Mouse (Mus musculus) NIH3T3 (cell line): ENCODE data around the gene Sf3b6.
"Not testable (repeated sequence)": the region's sequence is repeated elsewhere in the genome, so short reads cannot be mapped to it uniquely, and the experiment has no call there.

Experiments used
- DNase-seq: peaks from one replicate; pipeline ENCODE4 v3.0.0-alpha.2; 2012; ENCODE audit warnings: low read depth

Gene Sf3b6

DNA sequence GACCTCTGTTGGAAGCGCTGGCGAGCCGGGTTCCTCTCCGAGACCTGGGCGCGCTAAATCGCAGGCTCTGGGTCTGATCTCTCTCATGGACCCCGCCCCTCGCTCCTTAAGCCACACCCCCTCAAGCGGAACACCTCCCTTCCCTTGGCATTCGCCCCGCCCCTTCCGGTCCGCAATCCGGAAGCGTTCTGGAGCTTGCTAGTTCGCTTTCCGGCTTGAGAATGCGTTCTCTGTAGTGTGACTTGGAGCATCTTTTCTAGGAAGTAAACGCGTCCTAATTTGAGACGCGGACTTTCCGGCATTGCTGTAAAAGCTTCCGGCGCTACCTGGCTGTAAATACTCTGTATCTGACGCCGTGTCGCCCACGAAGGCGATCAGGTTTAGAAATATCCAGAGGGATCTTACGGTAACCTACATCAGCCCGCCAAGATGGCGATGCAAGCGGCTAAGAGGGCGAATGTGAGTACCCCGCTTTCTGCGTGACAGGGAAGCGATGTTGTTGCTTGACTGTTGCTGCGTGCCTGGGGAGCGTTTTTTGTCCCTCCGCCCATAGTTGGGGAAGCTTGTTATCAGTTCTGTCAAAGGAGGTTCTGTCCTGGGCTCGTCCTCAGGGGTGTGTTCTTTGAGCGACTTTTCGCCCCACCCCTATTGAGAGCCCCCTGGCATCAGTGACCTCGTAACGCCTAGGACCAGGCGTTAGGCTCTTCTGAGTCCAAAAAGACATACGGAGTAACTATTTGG, at the start of gene Sf3b6:
TSS of gene Sf3b6 (plus strand) at position 184 of the 741 bp plus-strand sequence.
- peak; percentile 99 for DNase-seq

DNA sequence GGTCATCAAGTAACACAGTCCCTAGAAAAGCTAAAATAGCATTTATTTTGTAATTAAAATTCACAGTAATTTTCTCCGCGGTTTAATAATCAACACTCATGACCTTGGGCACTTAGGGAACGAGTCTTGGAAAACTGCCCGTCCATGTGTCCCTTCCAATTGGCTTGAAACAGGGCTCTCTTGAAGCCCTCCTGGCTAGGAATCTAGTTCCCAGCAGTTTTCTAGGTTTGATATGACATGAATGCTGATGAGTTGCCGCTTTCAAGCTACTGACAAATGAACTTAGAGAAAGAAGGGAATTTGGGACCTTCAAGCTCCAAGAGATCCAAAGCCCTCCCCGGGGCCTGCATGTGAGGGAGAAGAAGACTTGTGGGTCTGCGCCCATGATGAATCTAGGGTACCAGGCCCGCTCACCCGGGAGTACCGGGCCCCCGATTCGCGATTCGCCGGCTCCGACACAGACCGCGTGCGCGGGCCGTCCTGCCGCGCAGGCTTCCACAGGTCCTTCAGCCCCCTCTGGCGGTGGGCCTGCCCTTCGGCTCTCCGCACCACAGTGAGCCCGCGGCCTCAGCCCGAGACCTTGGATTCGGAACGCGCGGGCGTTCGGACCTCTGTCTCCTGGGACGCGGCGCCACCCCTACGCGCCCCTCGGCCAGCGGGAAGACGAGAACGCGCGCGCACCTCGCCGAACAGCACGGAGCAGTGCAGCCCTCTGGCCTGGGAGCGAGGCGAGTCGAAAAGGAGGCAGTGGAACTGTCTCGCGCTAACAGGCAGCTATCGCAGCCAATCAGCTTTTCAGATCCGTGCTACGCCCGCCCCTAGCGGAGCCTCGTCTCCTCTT, 48.6 kb upstream of the Sf3b6 start, which contains the start of the genes Pfn4 and Fam228b:
TSS of gene Pfn4 (plus strand) at position 531 of the 841 bp plus-strand sequence.
TSS of gene Fam228b (minus strand) at position 776 of the 841 bp plus-strand sequence.
- peak; percentile 93 for DNase-seq

GRCm38 (mm10) chr12:4769333-4769723, 48.0 kb upstream of the Sf3b6 start:
- no peak for DNase-seq

- no peak for DNase-seq
These were observed 42.3 kb upstream of the Sf3b6 start for GRCm38 (mm10) chr12:4774895-4775587.

- no peak for DNase-seq
These were observed 41.8 kb upstream of the Sf3b6 start for GRCm38 (mm10) chr12:4775588-4775949.

DNA sequence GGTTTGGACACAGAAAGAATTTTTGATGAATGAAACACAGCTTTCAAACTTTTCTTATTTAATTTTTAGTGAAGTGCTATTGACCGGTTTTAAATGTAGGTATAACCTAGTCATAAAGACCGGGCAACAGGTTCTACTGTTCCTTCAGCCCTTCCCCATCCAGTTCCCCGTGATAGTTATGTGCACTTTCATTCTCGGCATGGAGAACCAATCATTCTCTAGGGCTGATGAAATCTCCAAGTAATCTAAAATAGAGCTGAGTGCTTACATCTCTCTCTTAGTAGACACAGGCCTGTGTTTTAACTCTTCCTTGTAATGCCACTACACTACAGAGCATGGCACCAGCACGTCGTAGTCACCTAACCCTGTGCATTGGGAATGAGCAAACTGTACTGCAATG, 39.6 kb upstream of the Sf3b6 start:
- DNase-seq: no peak

GRCm38 (mm10) chr12:4780245-4780644, 37.1 kb upstream of the Sf3b6 start:
- no peak for DNase-seq

- no peak for DNase-seq
These were observed 36.1 kb upstream of the Sf3b6 start for GRCm38 (mm10) chr12:4781270-4781669.

DNA sequence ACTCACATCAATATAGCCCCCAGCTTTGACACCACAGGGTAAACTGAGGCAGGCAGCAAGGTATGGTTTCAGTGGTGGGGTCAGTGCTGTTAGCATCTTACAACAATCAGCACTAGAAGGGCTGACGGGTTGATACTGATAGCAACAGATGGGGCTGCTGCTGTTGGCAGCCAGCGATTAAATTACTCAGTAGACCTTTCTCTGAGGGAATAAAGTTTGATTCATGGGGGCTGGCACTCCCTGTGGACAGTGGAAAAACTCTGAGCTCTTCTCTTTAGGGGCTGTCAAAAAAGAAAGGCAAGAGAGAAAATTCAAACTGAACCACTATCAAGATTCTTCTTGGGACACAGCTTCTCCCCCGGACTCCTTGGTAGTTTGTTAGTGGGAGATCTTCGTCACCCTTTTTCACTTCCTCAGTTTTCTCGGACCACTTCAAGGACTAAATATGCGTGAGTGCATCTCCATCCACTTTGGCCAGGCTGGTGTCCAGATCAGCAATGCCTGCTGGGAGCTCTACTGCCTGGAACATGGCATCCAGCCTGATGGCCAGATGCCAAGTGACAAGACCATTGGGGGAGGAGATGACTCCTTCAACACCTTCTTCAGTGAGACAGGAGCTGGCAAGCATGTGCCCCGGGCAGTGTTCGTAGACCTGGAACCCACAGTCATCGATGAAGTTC, 35.5 kb upstream of the Sf3b6 start:
- not testable (repeated sequence) for DNase-seq

DNA sequence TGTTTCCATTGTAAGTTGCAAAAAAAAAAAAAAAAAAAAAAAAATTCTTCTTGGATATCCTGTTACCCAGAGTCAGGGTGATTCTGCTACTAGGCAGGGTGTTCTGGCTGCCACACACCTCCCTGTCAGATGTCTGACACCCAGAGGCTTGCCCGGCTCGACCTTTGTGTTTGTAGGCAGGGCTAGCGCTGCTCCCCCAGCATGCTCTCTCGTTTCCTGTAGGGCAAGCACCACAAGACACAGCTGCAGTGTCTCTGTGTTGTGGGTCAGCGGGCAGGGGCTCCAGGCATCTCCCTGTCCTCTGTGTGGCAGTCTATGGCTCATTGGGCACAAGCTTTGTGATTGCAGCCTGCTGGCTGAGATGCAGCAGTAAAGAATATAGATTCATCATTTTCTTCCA, 33.7 kb upstream of the Sf3b6 start:
- DNase-seq: no peak

GRCm38 (mm10) chr12:4784466-4784865, 32.9 kb upstream of the Sf3b6 start:
- DNase-seq: no peak

GRCm38 (mm10) chr12:4788128-4788527, 29.2 kb upstream of the Sf3b6 start:
- DNase-seq: not testable (repeated sequence)

GRCm38 (mm10) chr12:4793718-4794117, 23.6 kb upstream of the Sf3b6 start:
- peak; percentile 54 for DNase-seq

DNA sequence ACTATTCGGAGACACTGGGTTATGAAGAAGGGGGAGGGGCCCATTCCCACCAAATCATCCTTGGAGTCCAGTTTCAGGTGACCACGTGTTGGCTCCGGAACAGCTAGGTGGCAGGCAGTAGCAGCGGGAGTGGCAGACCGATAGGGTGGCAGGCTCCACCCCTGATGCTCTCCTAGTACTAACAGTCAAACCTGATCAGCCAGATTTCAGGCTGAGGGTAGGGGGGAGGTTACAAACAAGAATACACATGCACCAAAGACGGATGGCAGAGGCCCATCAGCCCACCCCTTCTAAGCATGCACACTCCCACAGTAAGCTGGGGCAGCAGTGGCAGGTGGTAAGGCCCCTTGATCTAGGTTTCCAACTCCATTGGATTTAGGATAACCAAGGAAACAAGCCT, 19.9 kb upstream of the Sf3b6 start:
- DNase-seq: not testable (repeated sequence)

GRCm38 (mm10) chr12:4811036-4811435, 6.3 kb upstream of the Sf3b6 start:
- no peak for DNase-seq

GRCm38 (mm10) chr12:4811705-4812104, 5.6 kb upstream of the Sf3b6 start:
- no peak for DNase-seq

- DNase-seq: peak; percentile 31
These were observed 3.7 kb upstream of the Sf3b6 start for GRCm38 (mm10) chr12:4813636-4814035.

GRCm38 (mm10) chr12:4816680-4817360, 524 bp upstream of the Sf3b6 start:
- DNase-seq: no peak

DNA sequence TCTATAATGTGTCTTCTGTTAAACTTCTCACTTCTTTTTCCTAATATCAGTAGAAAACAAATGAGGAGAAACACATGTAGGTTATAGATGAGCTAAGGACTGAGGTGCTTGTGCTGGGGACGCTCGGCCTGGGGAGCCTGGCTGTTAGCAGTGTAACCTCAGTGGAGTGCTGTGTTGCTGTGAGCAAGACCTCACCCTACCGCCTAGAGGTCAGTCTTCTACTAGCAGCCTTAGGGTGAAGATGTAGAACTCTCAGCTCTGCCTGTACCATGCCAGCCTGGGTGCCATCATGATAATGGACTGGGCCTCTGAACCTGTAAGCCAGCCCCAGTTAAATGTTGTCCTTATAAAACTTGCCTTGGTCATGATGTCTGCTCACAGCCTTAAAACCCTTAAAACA, 9.9 kb downstream of the Sf3b6 start:
- no peak for DNase-seq

DNA sequence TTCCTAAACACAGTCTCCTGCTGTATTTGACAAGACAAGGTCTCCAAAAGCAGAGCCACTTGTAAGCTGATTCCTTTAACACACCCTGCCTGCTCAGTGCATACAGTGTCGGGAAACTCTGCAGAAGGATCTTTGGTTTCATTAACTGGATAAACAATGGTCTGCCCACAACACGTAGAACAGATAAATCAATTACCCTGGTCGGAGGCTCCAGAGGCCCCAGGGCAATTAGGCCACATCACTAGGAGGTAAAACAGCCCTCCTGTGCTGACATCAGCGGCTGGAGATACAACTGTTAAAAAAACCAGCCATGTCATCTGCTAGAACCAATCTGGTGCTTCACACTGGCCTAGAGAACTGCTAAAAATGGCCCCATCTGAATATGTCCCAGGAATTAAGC, 19.6 kb downstream of the Sf3b6 start:
- no peak for DNase-seq

DNA sequence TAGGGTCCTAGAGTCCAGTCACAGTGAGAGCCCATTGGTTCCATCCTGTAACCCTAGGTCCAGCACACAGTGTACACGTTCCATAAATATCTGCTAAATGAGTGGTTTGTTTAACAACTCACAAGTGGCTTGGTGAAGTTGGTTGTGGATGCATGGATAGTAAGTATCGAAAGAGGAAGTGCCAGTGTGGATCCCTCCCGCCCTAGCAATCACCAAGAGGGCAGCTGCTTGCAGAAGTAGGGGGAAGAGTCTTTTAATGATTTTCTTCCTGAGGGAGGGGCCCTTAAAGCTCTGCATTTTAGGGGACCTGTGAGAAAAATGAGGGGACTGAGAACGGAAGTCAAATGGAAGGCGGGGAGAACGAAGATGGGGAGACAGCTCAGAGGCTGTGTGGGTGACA, 22.7 kb downstream of the Sf3b6 start:
- no peak for DNase-seq
